Mouse (Mus musculus) midbrain, embryonic 11.5 days (tissue): ENCODE measurements around the gene Cavin2. TPM values are rescaled to one million over a fixed set of nuclear protein-coding genes. Genes with fewer than 3 reads are reported as not detected.

Experiments used
- ATAC-seq: fragments of 200-750 bp; cut with Nextera tagmentation; 2 replicates; pipeline ENCODE4 v1.8.0; 2017; ENCODE audit warnings: moderate TSS enrichment, moderate library complexity; ENCODE audit not compliant: low FRiP score
- DNase-seq: peaks from one replicate; pipeline ENCODE4 v3.0.0; 2015; ENCODE audit warnings: low spot score; ENCODE audit errors: missing footprints
- H3K27ac ChIP-seq: fragments of 300-500 bp; sonication (generic); 2 replicates; pipeline ENCODE4 v1.5.1; 2014; ENCODE audit warnings: low read depth, low read length
- H3K27me3 ChIP-seq: fragments of 300-500 bp; sonication (generic); 2 replicates; pipeline ENCODE4 v1.6.1; 2014; ENCODE audit warnings: mild to moderate bottlenecking, low read length, moderate library complexity, mixed read lengths; ENCODE audit not compliant: control insufficient read depth, insufficient read depth
- H3K36me3 ChIP-seq: fragments of 300-500 bp; sonication (generic); 2 replicates; pipeline ENCODE4 v1.6.1; 2014; ENCODE audit warnings: mild to moderate bottlenecking, low read length, moderate library complexity, mixed read lengths; ENCODE audit not compliant: control insufficient read depth, insufficient read depth
- H3K4me1 ChIP-seq: fragments of 300-500 bp; sonication (generic); 2 replicates; pipeline ENCODE4 v1.6.1; 2014; ENCODE audit warnings: low read length; ENCODE audit not compliant: control insufficient read depth, insufficient read depth
- H3K4me2 ChIP-seq: fragments of 300-500 bp; sonication (generic); 2 replicates; pipeline ENCODE4 v1.6.1; 2014; ENCODE audit warnings: mild to moderate bottlenecking, moderate library complexity
- H3K4me3 ChIP-seq: fragments of 300-500 bp; sonication (generic); 2 replicates; pipeline ENCODE4 v1.5.1; 2014; ENCODE audit warnings: low read depth, low read length
- H3K9ac ChIP-seq: fragments of 300-500 bp; sonication (generic); 2 replicates; pipeline ENCODE4 v1.6.1; 2014; ENCODE audit warnings: low read length
- H3K9me3 ChIP-seq: fragments of 300-500 bp; sonication (generic); 2 replicates; pipeline ENCODE4 v1.6.1; 2016; ENCODE audit warnings: low read length; ENCODE audit not compliant: control insufficient read depth
- WGBS: fragments of 180-500 bp; shearing (Covaris S2); extraction: QIAGEN DNeasy Blood & Tissue Kit; methylation state at CpG from one replicate; pipeline ENCODE4 v1.1.7; 2014; 5-methylcytosine and 5-hydroxymethylcytosine counted together
- polyA plus RNA-seq: library from polyadenylated mRNA; unstranded; fragments of >200 nt; fragmentation: Nextera tagmentation; extraction: Ambion mirVana; gene quantifications from 2 replicates; pipeline ENCODE4 v1.2.1, GENCODE M21; 2014

Gene Cavin2
- polyA plus RNA-seq, 1 experiment from 2014 or later = 5.0 TPM

DNA sequence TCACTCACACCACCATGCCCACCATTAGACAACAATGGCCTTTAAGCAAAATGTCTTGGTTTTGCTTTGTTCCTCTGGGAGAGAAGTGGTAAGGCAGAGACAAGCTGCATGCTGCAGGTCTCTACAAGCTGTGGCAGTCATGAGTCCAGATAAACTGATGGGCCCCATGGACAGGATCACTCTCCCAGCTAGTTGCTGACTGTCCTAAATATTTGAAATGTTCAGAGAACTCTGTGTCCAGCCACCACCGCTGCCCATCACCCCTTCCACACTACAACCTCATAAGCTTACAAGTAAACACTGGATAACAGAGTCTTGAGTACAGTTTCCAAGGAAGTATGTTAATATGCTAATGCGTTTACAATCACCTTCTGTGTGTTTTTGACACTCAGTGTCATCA lies 46.2 kb downstream of the Cavin2 start:
- H3K27me3 ChIP-seq = no peaks in the 10 kb centered on the region
- DNase-seq (no peak), ATAC-seq (no peak)
- H3K4me1 ChIP-seq = no peaks in the 10 kb centered on the region
- H3K4me2 ChIP-seq = no peak overlapping the region
- H3K27ac ChIP-seq = no peak overlapping the region
- H3K36me3 ChIP-seq = no peaks in the 10 kb centered on the region
- H3K9ac ChIP-seq = no peak overlapping the region
- H3K4me3 ChIP-seq = no peak overlapping the region
- WGBS = 87% methylated on average over 2 of the region's 2 CpGs
- no peaks in the 10 kb centered on the region for H3K9me3 ChIP-seq

DNA sequence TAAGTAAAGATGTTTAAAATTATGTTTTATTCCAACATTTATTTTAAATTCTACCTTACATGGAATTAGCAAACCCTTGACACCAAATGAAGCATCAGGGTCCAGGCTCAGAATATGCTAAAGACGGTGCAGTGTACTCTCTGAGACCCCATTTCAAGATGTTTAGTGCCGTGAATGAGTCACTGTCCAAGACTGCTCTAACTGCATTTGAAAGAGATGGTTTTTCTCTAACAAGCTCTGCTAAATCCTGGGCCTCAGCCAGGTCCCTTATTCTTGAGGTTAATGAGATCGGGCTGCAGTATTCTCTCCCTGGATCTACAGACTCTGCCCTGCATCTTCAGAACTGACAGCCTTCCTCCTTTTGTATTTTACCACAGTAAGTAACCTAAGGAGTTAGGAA lies 55.2 kb downstream of the Cavin2 start:
- WGBS = 68% methylated on average over 3 of the region's 3 CpGs
- Histone ChIP-seq H3K36me3 (no peaks in the 10 kb centered on the region), H3K27me3 (no peaks in the 10 kb centered on the region), H3K27ac (no peak overlapping the region), H3K4me2 (no peak overlapping the region), H3K9ac (no peak overlapping the region), H3K9me3 (no peaks in the 10 kb centered on the region), H3K4me1 (no peaks in the 10 kb centered on the region), H3K4me3 (no peak overlapping the region)
- DNase-seq = no peak
- no peak for ATAC-seq

DNA sequence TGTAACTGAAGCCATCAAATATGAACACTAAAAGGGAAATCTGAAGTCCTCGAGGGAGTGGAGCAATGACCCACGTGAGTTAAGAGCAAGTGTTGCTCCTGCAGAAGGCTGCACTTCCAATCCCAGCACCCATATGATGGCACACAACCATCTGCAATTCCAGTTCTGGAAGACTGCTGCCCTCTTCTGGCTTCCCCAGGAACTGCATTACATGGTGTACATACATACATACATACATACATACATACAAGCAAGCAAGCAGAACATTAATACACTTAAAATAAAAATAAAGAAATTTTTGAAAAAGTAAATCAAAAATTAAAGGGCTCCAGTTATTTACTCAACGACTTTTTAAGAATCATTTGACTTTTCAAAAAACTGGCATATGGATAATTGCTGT lies 58.7 kb downstream of the Cavin2 start:
- H3K4me1 ChIP-seq = peaks cover 3% of the 10 kb centered on the region; the same call in 1 of the 2 replicates
- WGBS = 93% methylated on average over 3 of the region's 3 CpGs
- H3K4me3 ChIP-seq = no peak overlapping the region
- H3K9ac ChIP-seq = no peak overlapping the region
- H3K4me2 ChIP-seq = no peak overlapping the region
- DNase-seq (peak; percentile 78), ATAC-seq (no peak)
- no peak overlapping the region for H3K27ac ChIP-seq
- no peaks in the 10 kb centered on the region for H3K36me3 ChIP-seq
- H3K9me3 ChIP-seq = no peaks in the 10 kb centered on the region
- H3K27me3 ChIP-seq = no peaks in the 10 kb centered on the region

DNA sequence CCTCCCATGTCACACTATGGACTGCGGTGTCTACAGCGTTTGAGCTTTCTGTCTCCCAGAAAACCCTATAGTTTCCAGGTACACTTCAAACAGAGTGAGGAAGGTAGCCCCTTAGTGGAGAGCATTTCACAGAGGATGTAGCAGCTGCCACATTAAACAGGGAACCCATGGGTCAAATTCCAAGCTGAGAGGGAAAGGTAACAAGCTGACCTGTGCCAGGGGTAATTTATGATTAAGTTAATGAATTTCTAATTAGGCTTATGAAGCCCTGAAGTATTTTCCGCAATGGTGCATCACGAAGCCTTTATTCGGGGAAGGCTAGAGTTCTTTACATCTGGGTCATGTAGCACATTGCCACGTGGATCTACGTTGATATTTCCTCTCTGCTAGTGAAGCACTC lies 59.7 kb downstream of the Cavin2 start:
- DNase-seq (peak; percentile 56), ATAC-seq (no peak)
- no peaks in the 10 kb centered on the region for H3K27me3 ChIP-seq
- H3K36me3 ChIP-seq = no peaks in the 10 kb centered on the region
- H3K4me3 ChIP-seq = no peak overlapping the region
- H3K4me2 ChIP-seq = no peak overlapping the region
- no peak overlapping the region for H3K27ac ChIP-seq
- peaks cover 3% of the 10 kb centered on the region; the same call in 1 of the 2 replicates for H3K4me1 ChIP-seq
- H3K9ac ChIP-seq = no peak overlapping the region
- WGBS = 87% methylated on average over 7 of the region's 7 CpGs
- H3K9me3 ChIP-seq = no peaks in the 10 kb centered on the region

DNA sequence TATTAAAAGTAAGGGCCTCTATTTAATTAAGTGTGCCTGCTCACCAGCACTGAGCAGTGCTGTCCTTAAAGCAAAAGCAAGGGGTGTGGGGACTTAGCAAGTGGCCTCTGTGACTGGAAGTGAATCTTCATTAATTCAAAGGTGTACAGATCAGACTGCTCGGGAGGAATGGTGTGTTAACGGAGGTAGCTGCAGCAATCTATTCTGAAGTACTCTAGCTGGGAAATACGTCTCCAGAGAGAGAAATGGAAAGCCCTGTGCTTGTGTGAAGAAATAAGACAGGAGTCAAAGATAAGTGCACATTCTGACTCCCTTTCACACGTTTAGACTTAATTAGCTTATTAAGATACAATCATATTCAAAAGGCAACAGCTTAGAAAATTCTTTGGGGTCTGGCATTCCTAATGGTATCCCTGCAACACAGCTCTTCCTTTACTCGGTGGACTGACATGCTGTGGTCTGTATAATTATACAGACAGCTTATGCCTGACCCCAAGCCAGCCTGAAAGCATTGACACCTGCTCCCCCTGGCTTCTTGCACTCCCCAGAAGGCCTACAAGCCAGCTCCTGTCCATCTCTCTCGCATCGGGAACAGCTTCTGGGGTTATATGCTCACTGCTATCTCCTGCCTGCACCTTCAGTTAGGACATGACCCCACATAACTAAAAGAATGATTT lies 60.5 kb downstream of the Cavin2 start:
- no peaks in the 10 kb centered on the region for H3K9me3 ChIP-seq
- H3K4me1 ChIP-seq = peaks cover 3% of the 10 kb centered on the region; the same call in 1 of the 2 replicates
- DNase-seq (peak; percentile 80), ATAC-seq (peak; percentile 79)
- H3K4me2 ChIP-seq = no peak overlapping the region
- 48% methylated on average over 7 of the region's 7 CpGs for WGBS
- no peak overlapping the region for H3K9ac ChIP-seq
- no peaks in the 10 kb centered on the region for H3K27me3 ChIP-seq
- no peak overlapping the region; the same call in 1 of the 2 replicates for H3K27ac ChIP-seq
- H3K36me3 ChIP-seq = no peaks in the 10 kb centered on the region
- H3K4me3 ChIP-seq = no peak overlapping the region

Other genes starting within 250 kb of the Cavin2 start
- 8.1 and 9.0 TPM in 2 replicates for gene Nabp1, start 189.3 kb downstream of the Cavin2 start, polyA plus RNA-seq